Mouse (Mus musculus): ENCODE data around the gene Ifi203.
"Not testable (repeated sequence)": the region's sequence is repeated elsewhere in the genome, so short reads cannot be mapped to it uniquely, and the experiment has no call there.

GRCm38 (mm10) chr1:173877125-173877524 lies 65.3 kb downstream of the Ifi203 start:
- TF ChIP-seq POLR2A (IDR thresholded peaks at IDR 0.05; ENCODE audit: low read depth, low read length); CTCF (conservative IDR thresholded peaks at IDR 0.05; ENCODE audit: insufficient read depth, insufficient read length, low read depth, low read length): not testable (repeated sequence)

Measured in kidney, adult 2 months (tissue).